Mouse (Mus musculus) neural tube, embryonic 15.5 days (tissue): Measurements from ENCODE around the gene Panx1. TPM values are rescaled to one million over a fixed set of nuclear protein-coding genes. Genes with fewer than 3 reads are reported as not detected.

Source experiments
- ATAC-seq: fragments of 200-750 bp; cut with Nextera tagmentation; 2 replicates; pipeline ENCODE4 v1.8.0; 2017; ENCODE audit warnings: mild to moderate bottlenecking, moderate TSS enrichment, moderate library complexity; ENCODE audit not compliant: low FRiP score
- H3K27ac ChIP-seq: fragments of 300-500 bp; sonication (generic); replicated peaks from 2 replicates; pipeline ENCODE4 v1.5.1; 2015; ENCODE audit warnings: mild to moderate bottlenecking, inconsistent platforms
- H3K27me3 ChIP-seq: fragments of 300-500 bp; sonication (generic); replicated peaks from 2 replicates; pipeline ENCODE4 v1.6.1; 2015; ENCODE audit warnings: inconsistent platforms
- H3K36me3 ChIP-seq: fragments of 300-500 bp; sonication (generic); 2 replicates; pipeline ENCODE4 v1.6.1; 2015; ENCODE audit warnings: inconsistent platforms
- H3K4me1 ChIP-seq: fragments of 300-500 bp; sonication (generic); 2 replicates; pipeline ENCODE4 v1.6.1; 2015; ENCODE audit warnings: inconsistent platforms
- H3K4me2 ChIP-seq: fragments of 300-500 bp; sonication (generic); 2 replicates; pipeline ENCODE4 v1.6.1; 2015; ENCODE audit warnings: inconsistent platforms, mild to moderate bottlenecking, moderate library complexity
- H3K4me3 ChIP-seq: fragments of 300-500 bp; sonication (generic); replicated peaks from 2 replicates; pipeline ENCODE4 v1.5.1; 2015; ENCODE audit warnings: mild to moderate bottlenecking, inconsistent platforms
- H3K9ac ChIP-seq: fragments of 300-500 bp; sonication (generic); replicated peaks from 2 replicates; pipeline ENCODE4 v1.6.1; 2015; ENCODE audit warnings: mild to moderate bottlenecking, inconsistent platforms
- H3K9me3 ChIP-seq: fragments of 300-500 bp; sonication (generic); replicated peaks from 2 replicates; pipeline ENCODE4 v1.6.1; 2016; ENCODE audit warnings: inconsistent platforms
- WGBS: fragments of 180-500 bp; shearing (Covaris S2); methylation state at CpG from one replicate; pipeline ENCODE4 v1.1.7; 2015; ENCODE audit warnings: mixed read lengths; 5-methylcytosine and 5-hydroxymethylcytosine counted together
- polyA plus RNA-seq: library from polyadenylated mRNA; unstranded; fragments of >200 nt; fragmentation: Nextera tagmentation; extraction: Ambion mirVana; gene quantifications from 2 replicates; pipeline ENCODE4 v1.2.1, GENCODE M21; 2015

The Panx1 gene
- polyA plus RNA-seq, 1 experiment from 2014 or later = 164 TPM

GRCm38 (mm10) chr9:14997271-14998055, 47.8 kb downstream of the Panx1 start:
- WGBS = 74% methylated on average over 11 of the region's 11 CpGs
- no peak overlapping the region for H3K9ac ChIP-seq
- 0 out of 2 replicates have a peak, but pooled peaks have one; percentile 7 for ATAC-seq

DNA sequence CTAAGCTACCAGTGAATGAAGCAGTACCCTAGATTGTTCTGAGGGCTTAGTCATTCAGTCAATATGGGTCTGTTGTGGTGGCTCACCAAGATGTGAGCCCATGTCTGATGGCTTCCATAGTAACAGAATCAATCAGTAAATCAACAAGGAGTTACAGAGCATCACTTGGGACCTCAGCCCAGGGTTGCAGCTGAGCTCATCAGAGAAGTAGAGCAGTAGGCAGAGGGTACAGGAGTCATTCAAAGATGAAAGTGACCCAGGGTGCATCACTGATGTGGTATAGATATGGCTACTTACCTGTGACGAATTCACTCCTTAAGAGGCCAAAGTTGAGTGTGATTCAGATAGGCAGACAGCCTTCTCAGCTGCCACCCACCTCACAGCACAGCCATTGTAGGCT, 49.8 kb downstream of the Panx1 start:
- WGBS = 86% methylated on average over 1 of the region's 1 CpGs
- ATAC-seq = no peak

More at GRCm38 (mm10) chr9:14997271-14998055, 47.8 kb downstream of the Panx1 start:
- Histone ChIP-seq H3K27ac (no peak overlapping the region), H3K27me3 (no peaks in the 10 kb centered on the region), H3K4me3 (no peak overlapping the region), H3K4me2 (no peak overlapping the region), H3K9me3 (no peaks in the 10 kb centered on the region), H3K4me1 (no peaks in the 10 kb centered on the region; the same call in 1 of the 2 replicates), H3K36me3 (peaks cover 5% of the 10 kb centered on the region; the same call in 1 of the 2 replicates)

GRCm38 (mm10) chr9:14988606-14989293, 56.5 kb downstream of the Panx1 start:
- ATAC-seq = no peak
- H3K4me3 ChIP-seq = no peak overlapping the region
- WGBS = 97% methylated on average over 1 of the region's 1 CpGs
- H3K27me3 ChIP-seq = no peaks in the 10 kb centered on the region
- H3K9ac ChIP-seq = no peak overlapping the region
- no peak overlapping the region for H3K27ac ChIP-seq
- H3K36me3 ChIP-seq = no peaks in the 10 kb centered on the region
- no peak overlapping the region for H3K4me2 ChIP-seq
- no peaks in the 10 kb centered on the region for H3K9me3 ChIP-seq
- no peaks in the 10 kb centered on the region for H3K4me1 ChIP-seq

More for the DNA sequence above, 49.8 kb downstream of the Panx1 start:
- Histone ChIP-seq H3K27me3 (no peaks in the 10 kb centered on the region), H3K9me3 (no peaks in the 10 kb centered on the region), H3K4me2 (no peak overlapping the region), H3K4me1 (no peaks in the 10 kb centered on the region), H3K4me3 (no peak overlapping the region), H3K27ac (no peak overlapping the region), H3K9ac (no peak overlapping the region), H3K36me3 (no peaks in the 10 kb centered on the region)

GRCm38 (mm10) chr9:14983141-14983540, 62.1 kb downstream of the Panx1 start:
- no peak overlapping the region for H3K4me2 ChIP-seq
- no peaks in the 10 kb centered on the region for H3K27me3 ChIP-seq
- H3K4me3 ChIP-seq = no peak overlapping the region
- H3K9me3 ChIP-seq = no peaks in the 10 kb centered on the region
- ATAC-seq = no peak
- H3K27ac ChIP-seq = no peak overlapping the region
- WGBS = 84% methylated on average over 3 of the region's 3 CpGs
- no peaks in the 10 kb centered on the region for H3K36me3 ChIP-seq
- H3K4me1 ChIP-seq = no peaks in the 10 kb centered on the region
- H3K9ac ChIP-seq = no peak overlapping the region

DNA sequence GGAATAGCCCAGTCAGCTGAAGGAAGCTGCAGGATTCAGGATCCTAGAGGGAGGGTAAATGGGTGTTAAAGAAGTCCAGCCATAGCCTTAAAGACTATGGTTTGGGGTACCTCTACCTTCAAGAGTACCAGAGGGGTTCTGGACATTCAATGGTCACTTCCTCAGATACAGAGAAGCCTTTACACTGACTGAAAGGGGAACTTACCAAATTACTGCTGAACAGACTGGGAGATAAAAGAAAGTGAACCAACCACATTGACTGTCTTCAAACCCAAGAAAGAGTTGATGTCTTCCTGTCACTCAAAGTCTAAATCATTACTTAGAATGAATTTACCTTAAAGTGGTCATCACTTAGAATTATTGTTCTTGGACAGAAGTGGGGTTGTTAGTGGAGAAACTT, 62.6 kb downstream of the Panx1 start:
- no peak overlapping the region for H3K4me2 ChIP-seq
- ATAC-seq = no peak
- H3K4me1 ChIP-seq = no peaks in the 10 kb centered on the region
- H3K9ac ChIP-seq = no peak overlapping the region
- H3K27me3 ChIP-seq = no peaks in the 10 kb centered on the region
- H3K27ac ChIP-seq = no peak overlapping the region
- no peaks in the 10 kb centered on the region for H3K36me3 ChIP-seq
- no peak overlapping the region for H3K4me3 ChIP-seq
- 0 out of 2 replicates have a peak, but pooled peaks cover under 1% of the 10 kb centered on the region for H3K9me3 ChIP-seq

- 89% methylated on average over 4 of the region's 4 CpGs for WGBS
- Histone ChIP-seq H3K27me3 (no peaks in the 10 kb centered on the region), H3K4me3 (no peak overlapping the region), H3K9ac (no peak overlapping the region), H3K27ac (no peak overlapping the region), H3K4me1 (no peaks in the 10 kb centered on the region), H3K9me3 (0 out of 2 replicates have a peak, but pooled peaks cover 2% of the 10 kb centered on the region), H3K4me2 (no peak overlapping the region), H3K36me3 (no peaks in the 10 kb centered on the region)
- no peak for ATAC-seq
Observed at GRCm38 (mm10) chr9:14981539-14982155, 63.6 kb downstream of the Panx1 start.

DNA sequence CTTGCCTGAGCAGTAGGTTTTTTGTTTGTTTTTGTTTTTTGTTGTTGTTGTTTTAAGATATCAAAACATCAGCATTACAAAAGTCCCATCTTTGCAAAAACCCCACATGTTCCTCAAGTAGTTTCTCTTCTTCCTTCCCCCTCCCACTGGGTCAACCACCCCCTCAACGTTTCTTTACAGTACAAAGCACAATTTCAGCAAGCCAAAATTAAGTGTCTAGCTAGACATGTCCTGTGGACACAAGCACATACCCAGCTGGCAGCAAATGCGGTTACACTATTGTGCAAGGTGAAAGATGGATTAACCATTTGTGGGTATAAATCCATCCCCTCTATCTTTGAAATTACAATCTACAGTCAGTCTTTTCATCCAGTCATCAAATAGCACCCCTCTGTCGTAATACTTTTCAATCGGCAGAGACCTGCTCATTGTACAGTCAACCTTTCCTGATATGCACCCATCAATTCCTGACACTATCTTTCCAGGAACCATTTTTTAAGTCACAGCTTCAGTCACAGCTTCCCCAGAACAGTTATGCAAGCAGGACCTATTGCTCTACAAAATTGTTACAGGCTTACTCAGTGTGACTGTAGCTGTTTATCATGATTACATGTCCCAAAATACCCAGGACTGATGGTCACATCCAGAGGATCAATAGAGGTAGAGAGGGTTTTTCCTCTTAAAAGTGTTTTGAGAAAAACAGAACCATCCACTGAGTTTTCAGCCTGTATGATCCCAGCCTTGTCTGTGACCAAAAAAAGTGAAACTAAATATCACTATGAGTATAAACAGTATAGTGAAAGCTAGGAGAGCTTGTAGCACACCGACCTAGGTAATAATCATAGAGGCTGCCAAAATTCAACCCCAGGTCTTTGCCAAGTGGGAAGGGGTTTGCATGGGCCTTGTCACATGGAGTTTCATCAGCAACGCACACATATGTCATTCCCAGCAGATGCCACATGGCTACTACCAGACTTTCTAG, 70.7 kb downstream of the Panx1 start:
- H3K36me3 ChIP-seq = no peaks in the 10 kb centered on the region
- WGBS = 85% methylated on average over 6 of the region's 6 CpGs

GRCm38 (mm10) chr9:14973762-14974161, 71.5 kb downstream of the Panx1 start:
- Histone ChIP-seq H3K27me3 (no peaks in the 10 kb centered on the region), H3K9ac (no peak overlapping the region), H3K27ac (no peak overlapping the region), H3K9me3 (0 out of 2 replicates have a peak, but pooled peaks cover 2% of the 10 kb centered on the region), H3K4me2 (no peak overlapping the region), H3K4me3 (no peak overlapping the region), H3K36me3 (no peaks in the 10 kb centered on the region), H3K4me1 (no peaks in the 10 kb centered on the region)
- ATAC-seq = no peak
- WGBS = 82% methylated on average over 7 of the region's 7 CpGs

More for the DNA sequence above, 70.7 kb downstream of the Panx1 start:
- H3K27me3 ChIP-seq = no peaks in the 10 kb centered on the region
- ATAC-seq = no peak
- H3K9ac ChIP-seq = no peak overlapping the region
- no peak overlapping the region for H3K4me3 ChIP-seq
- H3K4me1 ChIP-seq = no peaks in the 10 kb centered on the region
- no peak overlapping the region for H3K27ac ChIP-seq
- H3K9me3 ChIP-seq = 0 out of 2 replicates have a peak, but pooled peaks cover 2% of the 10 kb centered on the region
- H3K4me2 ChIP-seq = no peak overlapping the region

GRCm38 (mm10) chr9:14970805-14971525, 74.3 kb downstream of the Panx1 start:
- no peak overlapping the region for H3K9ac ChIP-seq
- H3K4me3 ChIP-seq = no peak overlapping the region
- H3K36me3 ChIP-seq = no peaks in the 10 kb centered on the region
- ATAC-seq = no peak
- H3K27me3 ChIP-seq = no peaks in the 10 kb centered on the region
- H3K27ac ChIP-seq = no peak overlapping the region
- H3K9me3 ChIP-seq = no peaks in the 10 kb centered on the region
- no peak overlapping the region for H3K4me2 ChIP-seq
- 93% methylated on average over 3 of the region's 3 CpGs for WGBS
- no peaks in the 10 kb centered on the region for H3K4me1 ChIP-seq

- Histone ChIP-seq H3K27me3 (no peaks in the 10 kb centered on the region), H3K4me2 (no peak overlapping the region)
Observed at GRCm38 (mm10) chr9:14970211-14970610, 75.1 kb downstream of the Panx1 start.

More at GRCm38 (mm10) chr9:14970211-14970610, 75.1 kb downstream of the Panx1 start:
- Histone ChIP-seq H3K9me3 (no peaks in the 10 kb centered on the region), H3K4me3 (no peak overlapping the region), H3K36me3 (no peaks in the 10 kb centered on the region), H3K9ac (no peak overlapping the region), H3K27ac (no peak overlapping the region), H3K4me1 (no peaks in the 10 kb centered on the region)
- ATAC-seq = no peak
- WGBS = 79% methylated on average over 4 of the region's 4 CpGs
